Mouse (Mus musculus) midbrain, embryonic 14.5 days (tissue): ENCODE results near the gene Tcte2. TPM values are rescaled to one million over a fixed set of nuclear protein-coding genes. Genes with fewer than 3 reads are reported as not detected.

Source experiments
- polyA plus RNA-seq: library from polyadenylated mRNA; unstranded; fragments of >200 nt; fragmentation: Nextera tagmentation; extraction: Ambion mirVana; gene quantifications from 2 replicates; pipeline ENCODE4 v1.2.1, GENCODE M21; 2014

The Tcte2 gene
- polyA plus RNA-seq, 1 experiment from 2014 or later: 23.0 TPM

Other genes with a start within 250 kb of the Tcte2 start
- gene Afdn, start 1.3 kb downstream of the Tcte2 start, polyA plus RNA-seq: 171 and 190 TPM in 2 replicates
- gene Gm7168, start 186.5 kb upstream of the Tcte2 start, polyA plus RNA-seq: not detected in 2 replicates
- gene Gm7356, start 241.9 kb upstream of the Tcte2 start, polyA plus RNA-seq: not detected in 2 replicates